Mouse (Mus musculus): ENCODE data around the gene Unc5c. TPM values are rescaled to one million over a fixed set of nuclear protein-coding genes. Genes with fewer than 3 reads are reported as not detected.

Unc5c gene
- polyA plus RNA-seq, 1 experiment from 2014 or later = 5.3 TPM

DNA sequence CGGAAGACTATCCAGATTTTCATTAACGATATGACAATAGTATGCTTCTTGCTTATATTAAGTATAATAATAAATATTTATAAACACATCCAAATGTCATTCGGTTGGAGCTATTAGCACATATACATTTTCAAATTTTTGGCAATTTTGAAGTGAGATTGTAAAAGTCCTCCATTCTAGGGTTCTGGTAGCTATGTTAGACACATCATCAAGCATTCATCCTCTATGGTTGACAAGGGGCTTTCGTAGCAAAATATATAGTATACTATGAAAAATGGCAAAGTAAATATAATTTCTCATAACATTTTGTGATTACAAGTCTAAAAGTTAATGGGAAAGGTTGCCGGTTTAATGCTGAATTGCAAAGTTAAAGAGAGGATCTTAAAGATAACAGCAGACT is 10.4 kb downstream of the Unc5c start:
- Histone ChIP-seq H3K27me3 (ENCODE audit: control insufficient read depth, insufficient read depth, low read length) (no peaks in the 10 kb centered on the region), H3K9me3 (ENCODE audit: control insufficient read depth, low read length) (no peaks in the 10 kb centered on the region), H3K9ac (ENCODE audit: low read length) (no peak overlapping the region), H3K36me3 (ENCODE audit: control insufficient read depth, insufficient read depth, low read length) (no peaks in the 10 kb centered on the region), H3K4me1 (replicated peaks; ENCODE audit: control insufficient read depth, insufficient read depth, low read length) (peaks cover 3% of the 10 kb centered on the region; the same call in 1 of the 2 replicates), H3K4me2 (ENCODE audit: low read depth, low read length, severe bottlenecking) (no peak overlapping the region), H3K4me3 (ENCODE audit: low read depth, low read length) (no peak overlapping the region), H3K27ac (ENCODE audit: low read depth, low read length) (no peak overlapping the region)
- ATAC-seq (replicated peaks; ENCODE audit: low FRiP score) = no peak
- no peak for DNase-seq (ENCODE audit: low spot score)
- 95% methylated on average over 5 of the region's 5 CpGs for WGBS

DNA sequence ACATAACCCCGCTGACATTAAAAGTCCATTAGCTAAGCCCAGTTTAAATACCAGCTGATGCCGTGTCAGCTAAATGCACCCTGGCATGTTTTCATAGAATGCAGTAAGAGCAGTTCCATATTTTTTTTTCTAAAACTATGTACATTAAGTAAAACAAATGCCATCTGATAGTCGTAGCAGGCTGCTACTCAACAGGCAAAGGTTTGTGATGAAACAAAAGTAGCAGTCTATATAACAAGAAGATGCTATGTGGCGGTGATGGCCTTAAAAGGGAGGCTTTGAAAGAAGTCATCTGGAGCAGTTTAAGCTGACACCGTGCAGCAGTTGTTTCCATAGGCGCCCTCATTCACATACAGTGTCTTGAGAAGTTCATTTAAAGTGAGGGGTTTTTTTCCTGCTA is 10.9 kb downstream of the Unc5c start:
- no peak for ATAC-seq (replicated peaks; ENCODE audit: low FRiP score)
- DNase-seq (ENCODE audit: low spot score) = no peak
- Histone ChIP-seq H3K27me3 (ENCODE audit: control insufficient read depth, insufficient read depth, low read length) (no peaks in the 10 kb centered on the region), H3K9me3 (ENCODE audit: control insufficient read depth, low read length) (no peaks in the 10 kb centered on the region), H3K4me3 (ENCODE audit: low read depth, low read length) (no peak overlapping the region), H3K27ac (ENCODE audit: low read depth, low read length) (no peak overlapping the region), H3K9ac (ENCODE audit: low read length) (no peak overlapping the region), H3K4me1 (replicated peaks; ENCODE audit: control insufficient read depth, insufficient read depth, low read length) (peaks cover 3% of the 10 kb centered on the region; the same call in 1 of the 2 replicates), H3K36me3 (ENCODE audit: control insufficient read depth, insufficient read depth, low read length) (no peaks in the 10 kb centered on the region), H3K4me2 (ENCODE audit: low read depth, low read length, severe bottlenecking) (no peak overlapping the region)
- WGBS = 79% methylated on average over 6 of the region's 6 CpGs

DNA sequence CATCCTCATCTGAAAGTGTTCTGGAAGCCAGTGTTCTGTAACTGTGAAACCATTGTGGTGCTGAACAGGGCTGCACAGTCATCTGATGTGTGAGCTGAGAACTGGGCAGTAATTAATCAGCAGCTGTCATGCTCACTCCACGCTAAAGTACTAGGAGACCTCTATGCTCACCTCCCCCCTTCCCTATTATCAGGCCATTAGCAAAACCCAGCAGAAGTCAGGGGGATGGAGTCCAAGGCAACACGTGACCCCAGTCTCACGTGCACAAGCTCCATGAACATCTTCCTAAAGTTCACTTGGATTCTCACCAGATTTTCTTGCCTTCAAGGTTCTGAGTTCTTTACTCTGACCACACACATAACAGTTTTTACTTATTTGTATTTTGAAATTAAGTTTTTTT is 11.7 kb downstream of the Unc5c start:
- H3K9ac ChIP-seq (ENCODE audit: low read length) = no peak overlapping the region
- H3K4me3 ChIP-seq (ENCODE audit: low read depth, low read length) = no peak overlapping the region
- no peaks in the 10 kb centered on the region for H3K36me3 ChIP-seq (ENCODE audit: control insufficient read depth, insufficient read depth, low read length)
- ATAC-seq (replicated peaks; ENCODE audit: low FRiP score) = 0 out of 2 replicates have a peak, but pooled peaks have one; percentile 36
- peaks cover 3% of the 10 kb centered on the region; the same call in 1 of the 2 replicates for H3K4me1 ChIP-seq (replicated peaks; ENCODE audit: control insufficient read depth, insufficient read depth, low read length)
- DNase-seq (ENCODE audit: low spot score) = no peak
- H3K9me3 ChIP-seq (ENCODE audit: control insufficient read depth, low read length) = no peaks in the 10 kb centered on the region
- H3K27ac ChIP-seq (ENCODE audit: low read depth, low read length) = no peak overlapping the region
- WGBS = 54% methylated on average over 3 of the region's 3 CpGs
- no peak overlapping the region for H3K4me2 ChIP-seq (ENCODE audit: low read depth, low read length, severe bottlenecking)
- H3K27me3 ChIP-seq (ENCODE audit: control insufficient read depth, insufficient read depth, low read length) = no peaks in the 10 kb centered on the region

DNA sequence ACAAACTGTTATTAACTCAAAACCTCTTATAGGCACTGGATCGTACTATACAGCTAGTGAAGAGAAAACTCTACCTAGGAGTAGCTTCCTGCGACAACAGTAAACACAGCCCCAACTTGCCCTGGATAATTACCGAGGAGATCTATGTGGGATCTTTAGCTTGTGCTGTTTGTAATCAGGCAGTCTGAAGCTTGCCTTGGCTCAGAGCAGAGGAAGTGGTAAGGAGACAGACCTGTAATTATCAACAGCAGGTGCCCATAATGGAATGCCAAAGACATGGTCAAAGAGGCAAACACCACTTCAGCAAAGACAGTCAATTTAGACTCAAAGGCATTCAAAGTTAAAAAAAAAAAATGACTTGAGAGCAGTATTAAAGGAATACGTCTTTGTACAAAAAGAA is 17.4 kb downstream of the Unc5c start:
- WGBS = 75% methylated on average over 4 of the region's 4 CpGs
- Histone ChIP-seq H3K9ac (ENCODE audit: low read length) (no peak overlapping the region), H3K4me2 (ENCODE audit: low read depth, low read length, severe bottlenecking) (no peak overlapping the region), H3K9me3 (ENCODE audit: control insufficient read depth, low read length) (no peaks in the 10 kb centered on the region), H3K27me3 (ENCODE audit: control insufficient read depth, insufficient read depth, low read length) (no peaks in the 10 kb centered on the region), H3K4me3 (ENCODE audit: low read depth, low read length) (no peak overlapping the region), H3K4me1 (replicated peaks; ENCODE audit: control insufficient read depth, insufficient read depth, low read length) (no peaks in the 10 kb centered on the region), H3K36me3 (ENCODE audit: control insufficient read depth, insufficient read depth, low read length) (no peaks in the 10 kb centered on the region), H3K27ac (ENCODE audit: low read depth, low read length) (no peak overlapping the region)
- DNase-seq (ENCODE audit: low spot score) (no peak), ATAC-seq (replicated peaks; ENCODE audit: low FRiP score) (no peak)

DNA sequence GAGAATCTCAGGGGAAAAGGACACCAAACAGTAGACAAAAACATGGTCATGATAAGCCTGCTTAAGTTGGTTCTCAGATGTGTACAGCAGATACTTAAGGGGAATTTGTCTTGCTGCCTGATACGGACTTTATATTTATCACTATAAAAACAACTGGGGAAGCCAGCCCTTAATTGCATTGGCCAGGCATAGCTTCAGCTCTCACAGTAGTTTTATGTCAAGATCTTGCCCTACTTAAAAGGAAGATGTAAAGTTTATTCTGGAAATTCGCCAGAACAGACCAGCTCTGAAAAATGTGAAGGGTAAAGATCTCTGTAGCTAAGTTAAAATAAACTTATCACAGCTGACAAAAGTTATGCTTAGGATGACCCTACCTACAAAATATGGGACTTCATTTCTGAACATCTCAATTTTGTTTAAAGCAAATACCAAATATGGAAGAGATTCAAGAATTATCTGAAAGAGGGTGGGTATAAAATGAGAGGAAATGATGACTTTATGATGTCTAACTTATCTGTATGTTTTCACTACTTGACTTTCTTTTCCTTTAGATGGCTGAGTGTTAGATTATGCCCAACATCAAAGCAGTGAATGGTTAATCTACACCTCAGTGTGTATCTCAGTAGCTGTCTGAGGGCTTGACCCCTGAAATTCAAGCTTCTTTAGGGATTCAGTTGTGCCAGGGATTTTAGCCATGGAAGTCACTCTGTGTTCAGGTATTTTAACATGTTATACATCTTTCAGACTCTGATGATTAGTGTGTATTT is 18.8 kb downstream of the Unc5c start:
- Histone ChIP-seq H3K4me3 (ENCODE audit: low read depth, low read length) (no peak overlapping the region), H3K4me2 (ENCODE audit: low read depth, low read length, severe bottlenecking) (no peak overlapping the region), H3K27me3 (ENCODE audit: control insufficient read depth, insufficient read depth, low read length) (no peaks in the 10 kb centered on the region), H3K9me3 (ENCODE audit: control insufficient read depth, low read length) (no peaks in the 10 kb centered on the region), H3K4me1 (replicated peaks; ENCODE audit: control insufficient read depth, insufficient read depth, low read length) (no peaks in the 10 kb centered on the region), H3K9ac (ENCODE audit: low read length) (no peak overlapping the region), H3K36me3 (ENCODE audit: control insufficient read depth, insufficient read depth, low read length) (no peaks in the 10 kb centered on the region), H3K27ac (ENCODE audit: low read depth, low read length) (no peak overlapping the region)
- no peak for ATAC-seq (replicated peaks; ENCODE audit: low FRiP score)
- WGBS = 75% methylated on average over 2 of the region's 2 CpGs
- no peak for DNase-seq (ENCODE audit: low spot score)

DNA sequence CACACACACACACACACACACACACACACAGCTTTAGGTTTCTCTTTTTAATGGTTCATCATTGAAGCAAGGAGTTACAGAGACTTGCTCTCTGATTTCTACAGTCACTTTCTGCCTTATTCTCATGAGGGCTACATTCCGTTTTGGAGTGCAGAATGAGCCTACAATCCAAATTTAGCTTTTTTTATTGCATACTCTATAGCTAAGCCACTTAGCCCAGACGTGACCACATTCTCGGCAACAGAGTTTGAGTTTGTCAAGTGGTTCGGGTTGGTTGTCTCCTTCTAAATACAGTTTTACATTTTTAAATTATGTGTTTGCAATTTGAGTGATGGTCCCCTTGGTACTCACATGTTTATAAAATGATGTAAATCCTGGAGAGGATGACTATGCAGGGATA is 20.2 kb downstream of the Unc5c start:
- DNase-seq (ENCODE audit: low spot score) = no peak
- no peak overlapping the region for H3K27ac ChIP-seq (ENCODE audit: low read depth, low read length)
- H3K4me2 ChIP-seq (ENCODE audit: low read depth, low read length, severe bottlenecking) = no peak overlapping the region
- H3K27me3 ChIP-seq (ENCODE audit: control insufficient read depth, insufficient read depth, low read length) = no peaks in the 10 kb centered on the region
- no peak for ATAC-seq (replicated peaks; ENCODE audit: low FRiP score)
- H3K9me3 ChIP-seq (ENCODE audit: control insufficient read depth, low read length) = no peaks in the 10 kb centered on the region
- no peak overlapping the region for H3K9ac ChIP-seq (ENCODE audit: low read length)
- no peaks in the 10 kb centered on the region for H3K36me3 ChIP-seq (ENCODE audit: control insufficient read depth, insufficient read depth, low read length)
- H3K4me3 ChIP-seq (ENCODE audit: low read depth, low read length) = no peak overlapping the region
- WGBS = 91% methylated on average over 4 of the region's 4 CpGs
- no peaks in the 10 kb centered on the region for H3K4me1 ChIP-seq (replicated peaks; ENCODE audit: control insufficient read depth, insufficient read depth, low read length)

DNA sequence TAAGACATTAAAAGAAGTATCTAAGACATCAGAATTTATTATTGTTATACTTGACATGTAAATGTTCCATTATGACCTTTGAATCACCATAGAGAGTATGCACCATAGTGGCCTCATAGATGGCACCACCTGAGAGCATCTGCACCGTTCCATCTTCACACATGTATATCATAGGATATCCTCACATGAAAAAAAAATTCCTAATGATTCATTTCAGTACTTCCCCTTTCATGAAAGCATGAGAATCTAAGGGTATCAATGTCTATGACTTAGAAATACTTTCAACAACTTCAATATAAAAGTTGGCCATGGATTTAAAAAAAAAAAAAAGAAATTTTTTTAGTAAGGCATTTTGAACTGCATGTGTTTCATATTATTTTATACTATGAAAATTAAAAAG is 25.6 kb downstream of the Unc5c start:
- Histone ChIP-seq H3K9ac (ENCODE audit: low read length) (no peak overlapping the region), H3K27ac (ENCODE audit: low read depth, low read length) (no peak overlapping the region), H3K36me3 (ENCODE audit: control insufficient read depth, insufficient read depth, low read length) (no peaks in the 10 kb centered on the region), H3K27me3 (ENCODE audit: control insufficient read depth, insufficient read depth, low read length) (no peaks in the 10 kb centered on the region), H3K9me3 (ENCODE audit: control insufficient read depth, low read length) (no peaks in the 10 kb centered on the region), H3K4me1 (replicated peaks; ENCODE audit: control insufficient read depth, insufficient read depth, low read length) (no peaks in the 10 kb centered on the region), H3K4me3 (ENCODE audit: low read depth, low read length) (no peak overlapping the region), H3K4me2 (ENCODE audit: low read depth, low read length, severe bottlenecking) (no peak overlapping the region)
- ATAC-seq (replicated peaks; ENCODE audit: low FRiP score) (no peak), DNase-seq (ENCODE audit: low spot score) (no peak)
- WGBS = 94% methylated on average over 1 of the region's 1 CpGs

DNA sequence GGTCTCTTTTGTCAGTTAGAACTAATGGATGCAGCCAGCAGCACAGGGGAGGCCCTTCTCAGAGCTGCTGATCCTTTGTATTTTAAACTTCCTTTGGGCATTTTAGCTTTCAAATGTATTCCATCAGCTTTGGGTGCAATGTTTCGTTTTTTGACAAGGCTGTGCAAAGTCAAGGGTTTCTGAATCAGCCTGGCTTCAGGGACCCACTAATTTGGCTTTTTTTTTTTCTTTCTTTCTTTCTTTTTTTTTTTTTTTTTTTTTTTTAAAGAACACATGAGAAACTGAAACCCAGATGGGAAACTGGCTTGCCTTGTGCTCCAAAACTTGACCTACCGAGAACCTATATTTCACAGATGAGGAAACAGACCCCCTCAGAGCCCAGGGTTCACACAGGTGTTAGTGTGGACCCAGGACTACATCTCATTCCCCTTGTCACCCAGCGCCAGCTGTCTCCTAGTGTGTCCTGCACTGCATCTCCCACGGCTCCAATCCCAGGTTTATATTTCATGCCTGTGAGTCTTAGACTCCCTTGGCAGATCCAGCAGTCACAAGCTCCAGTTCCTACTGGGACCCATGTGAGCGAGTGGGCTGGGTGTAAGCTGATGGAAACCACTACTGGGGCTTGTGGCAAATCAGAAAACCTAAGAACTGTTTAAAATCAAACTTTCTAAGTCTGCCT is 26.4 kb downstream of the Unc5c start:
- H3K27ac ChIP-seq (ENCODE audit: low read depth, low read length) = no peak overlapping the region
- ATAC-seq (replicated peaks; ENCODE audit: low FRiP score) = no peak
- peak; percentile 52 for DNase-seq (ENCODE audit: low spot score)
- H3K9ac ChIP-seq (ENCODE audit: low read length) = no peak overlapping the region
- WGBS = 32% methylated on average over 5 of the region's 5 CpGs
- no peaks in the 10 kb centered on the region for H3K36me3 ChIP-seq (ENCODE audit: control insufficient read depth, insufficient read depth, low read length)
- no peaks in the 10 kb centered on the region for H3K27me3 ChIP-seq (ENCODE audit: control insufficient read depth, insufficient read depth, low read length)
- H3K4me1 ChIP-seq (replicated peaks; ENCODE audit: control insufficient read depth, insufficient read depth, low read length) = no peaks in the 10 kb centered on the region
- no peak overlapping the region for H3K4me2 ChIP-seq (ENCODE audit: low read depth, low read length, severe bottlenecking)
- H3K4me3 ChIP-seq (ENCODE audit: low read depth, low read length) = no peak overlapping the region
- H3K9me3 ChIP-seq (ENCODE audit: control insufficient read depth, low read length) = no peaks in the 10 kb centered on the region

DNA sequence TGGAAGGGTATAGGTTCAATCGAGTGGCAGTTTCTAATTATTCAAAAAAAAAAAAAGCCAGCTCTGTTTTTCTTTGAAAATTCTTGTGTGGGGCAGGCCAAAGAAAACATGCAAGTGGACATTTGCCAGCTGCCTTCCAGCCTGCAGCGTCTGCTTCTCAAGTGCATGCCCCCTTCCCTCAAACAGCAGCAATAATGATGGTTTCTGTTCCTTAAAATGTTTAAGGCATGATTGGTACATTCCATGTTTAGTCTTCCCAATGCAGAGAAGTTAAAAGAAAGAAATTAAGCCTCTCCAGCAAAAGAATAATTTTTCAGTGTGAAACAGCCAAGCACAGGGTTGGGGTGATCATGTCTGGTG is 26.9 kb downstream of the Unc5c start:
- Histone ChIP-seq H3K27ac (ENCODE audit: low read depth, low read length) (no peak overlapping the region), H3K4me1 (replicated peaks; ENCODE audit: control insufficient read depth, insufficient read depth, low read length) (no peaks in the 10 kb centered on the region), H3K27me3 (ENCODE audit: control insufficient read depth, insufficient read depth, low read length) (no peaks in the 10 kb centered on the region), H3K9ac (ENCODE audit: low read length) (no peak overlapping the region), H3K4me3 (ENCODE audit: low read depth, low read length) (no peak overlapping the region), H3K4me2 (ENCODE audit: low read depth, low read length, severe bottlenecking) (no peak overlapping the region), H3K9me3 (ENCODE audit: control insufficient read depth, low read length) (no peaks in the 10 kb centered on the region), H3K36me3 (ENCODE audit: control insufficient read depth, insufficient read depth, low read length) (no peaks in the 10 kb centered on the region)
- 55% methylated on average over 2 of the region's 2 CpGs for WGBS
- DNase-seq (ENCODE audit: low spot score) (no peak), ATAC-seq (replicated peaks; ENCODE audit: low FRiP score) (no peak)

Measured in forebrain, embryonic 11.5 days (tissue).